Mouse (Mus musculus): ENCODE data around the gene Dnah3.

GRCm38 (mm10) chr7:119898247-119898856, 196.7 kb downstream of the Dnah3 start:
- TF ChIP-seq POLR2A (IDR thresholded peaks at IDR 0.05; ENCODE audit: low read depth, low read length) = no peak
- TF ChIP-seq CTCF (IDR thresholded peaks at IDR 0.05; ENCODE audit: extremely low read depth, insufficient read depth, insufficient read length, insufficient replicate concordance) = no peak

All from spleen, adult 2 months (tissue).